Comparison of ENCODE assay signal across 16 mouse cellular contexts in genomic region chr8:101329290-101329689, GRCm38 (mm10).
DNase-seq lines count a peak whose midpoint lies in the region; ATAC-seq and TF ChIP-seq lines count a peak whose summit lies in the region.
"Had no signal": no experiment of that assay in that cellular context is flagged by ENCODE, and none has a peak within 500 bp of the region (broad histone marks: within the 10 kb centered on the region; RNA-seq: fewer than 3 reads in every experiment).

No protein-coding gene starts in this region.

- TF ChIP-seq CTCF in forebrain, postnatal 0 days (IDR thresholded peaks at IDR 0.05; ENCODE audit: low read depth), result no peak
- no peak for TF ChIP-seq CTCF in midbrain, postnatal 0 days (IDR thresholded peaks at IDR 0.05)
- no peak for TF ChIP-seq CTCF in intestine, postnatal 0 days (IDR thresholded peaks at IDR 0.05; ENCODE audit: low read depth)

- H3K4me1 ChIP-seq in midbrain, embryonic 11.5 days (ENCODE audit: control insufficient read depth, insufficient read depth, low read length), result no peaks in the 10 kb centered on the region
- no peaks in the 10 kb centered on the region for H3K4me1 ChIP-seq in midbrain, embryonic 16.5 days (ENCODE audit: control insufficient read depth, insufficient read depth, low read length)
- peaks cover 7% of the 10 kb centered on the region for H3K4me1 ChIP-seq in embryonic facial prominence, embryonic 10.5 days
- no peaks in the 10 kb centered on the region for H3K4me1 ChIP-seq in forebrain, postnatal 0 days (ENCODE audit: insufficient read depth)
- H3K4me1 ChIP-seq in midbrain, postnatal 0 days (ENCODE audit: insufficient read depth, low read length), result no peaks in the 10 kb centered on the region
- no peaks in the 10 kb centered on the region for H3K4me1 ChIP-seq in intestine, postnatal 0 days (replicated peaks; ENCODE audit: control insufficient read depth, insufficient read depth, low read length)
- H3K4me1 ChIP-seq: embryonic facial prominence, embryonic 15.5 days; heart, embryonic 15.5 days; liver, embryonic 15.5 days had no signal

- H3K4me3 ChIP-seq in midbrain, embryonic 11.5 days (ENCODE audit: low read depth, low read length), result no peak overlapping the region
- no peak overlapping the region for H3K4me3 ChIP-seq in midbrain, embryonic 16.5 days (ENCODE audit: low read depth, low read length)
- no peak overlapping the region for H3K4me3 ChIP-seq in embryonic facial prominence, embryonic 10.5 days
- no peak overlapping the region for H3K4me3 ChIP-seq in forebrain, postnatal 0 days (ENCODE audit: low read depth, low read length)
- no peak overlapping the region for H3K4me3 ChIP-seq in midbrain, postnatal 0 days (ENCODE audit: low read depth, low read length)
- no peak overlapping the region for H3K4me3 ChIP-seq in intestine, postnatal 0 days (ENCODE audit: low read depth, low read length)
- H3K4me3 ChIP-seq: embryonic facial prominence, embryonic 15.5 days; heart, embryonic 15.5 days; liver, embryonic 15.5 days had no signal

- peak; percentile 79 for ATAC-seq in midbrain, embryonic 11.5 days (ENCODE audit: low FRiP score)
- ATAC-seq in midbrain, embryonic 16.5 days, result no peak
- no peak for ATAC-seq in forebrain, postnatal 0 days
- ATAC-seq in midbrain, postnatal 0 days (ENCODE audit: low FRiP score), result no peak
- no peak for ATAC-seq in intestine, postnatal 0 days

- no peak overlapping the region for H3K4me2 ChIP-seq in midbrain, embryonic 11.5 days
- no peak overlapping the region for H3K4me2 ChIP-seq in midbrain, embryonic 16.5 days (ENCODE audit: low read length)
- no peak overlapping the region for H3K4me2 ChIP-seq in forebrain, postnatal 0 days (ENCODE audit: low read depth)
- no peak overlapping the region for H3K4me2 ChIP-seq in midbrain, postnatal 0 days (ENCODE audit: low read depth, low read length, poor library complexity, severe bottlenecking)
- H3K4me2 ChIP-seq in intestine, postnatal 0 days (replicated peaks; ENCODE audit: low read depth), result no peak overlapping the region
- H3K4me2 ChIP-seq: embryonic facial prominence, embryonic 15.5 days; heart, embryonic 15.5 days; liver, embryonic 15.5 days had no signal

- H3K36me3 ChIP-seq in midbrain, embryonic 11.5 days (ENCODE audit: control insufficient read depth, insufficient read depth, low read length), result no peaks in the 10 kb centered on the region
- no peaks in the 10 kb centered on the region for H3K36me3 ChIP-seq in midbrain, embryonic 16.5 days (ENCODE audit: control insufficient read depth, insufficient read depth, low read length)
- H3K36me3 ChIP-seq in embryonic facial prominence, embryonic 10.5 days (replicated peaks), result no peaks in the 10 kb centered on the region
- H3K36me3 ChIP-seq in forebrain, postnatal 0 days (ENCODE audit: insufficient read depth), result no peaks in the 10 kb centered on the region
- H3K36me3 ChIP-seq in midbrain, postnatal 0 days (ENCODE audit: insufficient read depth, low read length), result no peaks in the 10 kb centered on the region
- H3K36me3 ChIP-seq in intestine, postnatal 0 days (ENCODE audit: control insufficient read depth, insufficient read depth), result no peaks in the 10 kb centered on the region
- H3K36me3 ChIP-seq: embryonic facial prominence, embryonic 15.5 days; heart, embryonic 15.5 days; liver, embryonic 15.5 days had no signal

- no peak overlapping the region for H3K27ac ChIP-seq in midbrain, embryonic 11.5 days (ENCODE audit: low read depth, low read length)
- H3K27ac ChIP-seq in midbrain, embryonic 16.5 days (ENCODE audit: low read length), result no peak overlapping the region
- no peak overlapping the region for H3K27ac ChIP-seq in embryonic facial prominence, embryonic 10.5 days (replicated peaks)
- H3K27ac ChIP-seq in forebrain, postnatal 0 days (ENCODE audit: low read depth, low read length), result no peak overlapping the region
- no peak overlapping the region for H3K27ac ChIP-seq in midbrain, postnatal 0 days (ENCODE audit: low read depth, low read length)
- no peak overlapping the region for H3K27ac ChIP-seq in intestine, postnatal 0 days (ENCODE audit: low read depth, low read length)
- H3K27ac ChIP-seq: embryonic facial prominence, embryonic 15.5 days; heart, embryonic 15.5 days; liver, embryonic 15.5 days had no signal

- H3K9me3 ChIP-seq in midbrain, embryonic 11.5 days (ENCODE audit: control insufficient read depth, low read length), result no peaks in the 10 kb centered on the region
- H3K9me3 ChIP-seq in midbrain, embryonic 16.5 days (replicated peaks; ENCODE audit: control insufficient read depth, low read length, poor library complexity, severe bottlenecking), result no peaks in the 10 kb centered on the region
- no peaks in the 10 kb centered on the region for H3K9me3 ChIP-seq in embryonic facial prominence, embryonic 10.5 days
- no peaks in the 10 kb centered on the region for H3K9me3 ChIP-seq in forebrain, postnatal 0 days (ENCODE audit: low read length)
- H3K9me3 ChIP-seq in midbrain, postnatal 0 days (ENCODE audit: low read length), result no peaks in the 10 kb centered on the region
- H3K9me3 ChIP-seq in intestine, postnatal 0 days (ENCODE audit: control insufficient read depth), result no peaks in the 10 kb centered on the region
- H3K9me3 ChIP-seq: embryonic facial prominence, embryonic 15.5 days; heart, embryonic 15.5 days; liver, embryonic 15.5 days had no signal

- peak; percentile 85 for DNase-seq in midbrain, embryonic 11.5 days (ENCODE audit: low spot score, missing footprints)
- peak; percentile 23 for DNase-seq in embryonic facial prominence, embryonic 10.5 days (ENCODE audit: low spot score)
- peak; percentile 11 for DNase-seq in forebrain, postnatal 0 days
- DNase-seq in midbrain, postnatal 0 days (ENCODE audit: low spot score), result peak; percentile 37
- no peak for DNase-seq in cerebellum, adult 9-11 months
- no peak for DNase-seq in gastrocnemius, postnatal 36 days
- DNase-seq: adrenal gland, postnatal 10 days; cerebellum, adult 9-10 months; heart, adult 11 months; kidney, adult 9 months; thymus, adult 18-20 months had no signal

- WGBS in midbrain, embryonic 11.5 days, result 22% methylated on average over 2 of the region's 2 CpGs
- WGBS in midbrain, embryonic 16.5 days, result 9% methylated on average over 2 of the region's 2 CpGs
- 13% methylated on average over 2 of the region's 2 CpGs for WGBS in embryonic facial prominence, embryonic 10.5 days
- WGBS in forebrain, postnatal 0 days, result 13% methylated on average over 2 of the region's 2 CpGs
- WGBS in midbrain, postnatal 0 days, result 15% methylated on average over 2 of the region's 2 CpGs
- WGBS in intestine, postnatal 0 days, result 63% methylated on average over 2 of the region's 2 CpGs

- no peaks in the 10 kb centered on the region for H3K27me3 ChIP-seq in midbrain, embryonic 11.5 days (ENCODE audit: control insufficient read depth, insufficient read depth, low read length)
- no peaks in the 10 kb centered on the region for H3K27me3 ChIP-seq in midbrain, embryonic 16.5 days (ENCODE audit: control insufficient read depth, insufficient read depth, low read depth, low read length)
- H3K27me3 ChIP-seq in embryonic facial prominence, embryonic 10.5 days (replicated peaks; ENCODE audit: low read depth, poor library complexity, severe bottlenecking), result no peaks in the 10 kb centered on the region
- H3K27me3 ChIP-seq in forebrain, postnatal 0 days (ENCODE audit: insufficient read depth, low read length), result no peaks in the 10 kb centered on the region
- no peaks in the 10 kb centered on the region for H3K27me3 ChIP-seq in midbrain, postnatal 0 days (ENCODE audit: insufficient read depth, low read length)
- no peaks in the 10 kb centered on the region for H3K27me3 ChIP-seq in intestine, postnatal 0 days (replicated peaks; ENCODE audit: control insufficient read depth, insufficient read depth, low read length)
- H3K27me3 ChIP-seq: embryonic facial prominence, embryonic 15.5 days; heart, embryonic 15.5 days; liver, embryonic 15.5 days had no signal

- no peak overlapping the region for H3K9ac ChIP-seq in midbrain, embryonic 11.5 days (ENCODE audit: low read length)
- H3K9ac ChIP-seq in midbrain, embryonic 16.5 days (ENCODE audit: low read depth, low read length), result no peak overlapping the region
- H3K9ac ChIP-seq in forebrain, postnatal 0 days, result no peak overlapping the region
- no peak overlapping the region for H3K9ac ChIP-seq in midbrain, postnatal 0 days (replicated peaks; ENCODE audit: low read length, poor library complexity, severe bottlenecking)
- no peak overlapping the region for H3K9ac ChIP-seq in intestine, postnatal 0 days (ENCODE audit: low read depth, low read length)
- H3K9ac ChIP-seq: embryonic facial prominence, embryonic 15.5 days; heart, embryonic 15.5 days; liver, embryonic 15.5 days had no signal

- intact Hi-C loops in gastrocnemius, postnatal 36 days (cut with DNase I), result no loop called here

Comparison
In these comparisons a context has a peak if more than half of its experiments do, and no peak if none do; other contexts are left out.
1. DNase-seq: peak in midbrain, embryonic 11.5 days (single experiment), embryonic facial prominence, embryonic 10.5 days (single experiment), forebrain, postnatal 0 days (single experiment) and midbrain, postnatal 0 days (single experiment); none in cerebellum, adult 9-11 months (single experiment) and gastrocnemius, postnatal 36 days (0 of 2).